Mouse (Mus musculus): ENCODE measurements around the gene Vps45.

The Vps45 gene

GRCm38 (mm10) chr3:96058231-96058896 is at the start of gene Vps45:
Gene Vps45 (minus strand): TSS chr3:96058466.
- CTCF ChIA-PET: interaction anchor here (0.6 to 1.2 kb wide), 2 partner anchors 94 to 95 kb away, joined by 3 read pairs; no protein-coding TSS in a partner anchor

- CTCF ChIA-PET: interaction anchor here (1.2 kb wide), 1 partner anchor 10 kb away, joined by 4 read pairs; no protein-coding TSS in a partner anchor
Measured at GRCm38 (mm10) chr3:96106151-96106550, 47.9 kb upstream of the Vps45 start.

GRCm38 (mm10) chr3:96105232-96105747 is 47.0 kb upstream of the Vps45 start:
- CTCF ChIA-PET: interaction anchor here (0.8 to 1.2 kb wide), 2 partner anchors 10 to 43 kb away, joined by 3 to 4 read pairs; no protein-coding TSS in a partner anchor

- CTCF ChIA-PET: interaction anchor here (0.8 to 1.1 kb wide), 2 partner anchors 44 to 143 kb away, joined by 3 read pairs; no protein-coding TSS in a partner anchor
Measured at GRCm38 (mm10) chr3:96104261-96105065, 46.2 kb upstream of the Vps45 start, which contains the start of gene Otud7b. Gene Otud7b (plus strand): TSS chr3:96104527.

- CTCF ChIA-PET: interaction anchor here (1.1 kb wide), 1 partner anchor 143 kb away, joined by 3 read pairs; no protein-coding TSS in a partner anchor
Measured at GRCm38 (mm10) chr3:96103901-96104260, 45.6 kb upstream of the Vps45 start.

- CTCF ChIA-PET: interaction anchor here (0.8 kb wide), 1 partner anchor 213 kb away, joined by 3 read pairs; no protein-coding TSS in a partner anchor
Measured at GRCm38 (mm10) chr3:96102100-96102872, 44.0 kb upstream of the Vps45 start.

- CTCF ChIA-PET: no interaction called here
Measured at GRCm38 (mm10) chr3:96098616-96099267, 40.5 kb upstream of the Vps45 start.

- CTCF ChIA-PET: no interaction called here
Measured at GRCm38 (mm10) chr3:96098168-96098567, 39.9 kb upstream of the Vps45 start.

GRCm38 (mm10) chr3:96094203-96094602 is 35.9 kb upstream of the Vps45 start:
- CTCF ChIA-PET: no interaction called here

GRCm38 (mm10) chr3:96093509-96093908 is 35.2 kb upstream of the Vps45 start:
- CTCF ChIA-PET: no interaction called here

- CTCF ChIA-PET: no interaction called here
Measured at GRCm38 (mm10) chr3:96091966-96092365, 33.7 kb upstream of the Vps45 start.

GRCm38 (mm10) chr3:96091146-96091545 is 32.9 kb upstream of the Vps45 start:
- CTCF ChIA-PET: interaction anchor here (2.5 kb wide), 1 partner anchor 56 kb away, joined by 12 read pairs; no protein-coding TSS in a partner anchor

- CTCF ChIA-PET: interaction anchor here (0.5 to 2.5 kb wide), 4 partner anchors 58 to 590 kb away, joined by 3 to 12 read pairs (median 3); no protein-coding TSS in a partner anchor
Measured at GRCm38 (mm10) chr3:96089882-96090489, 31.7 kb upstream of the Vps45 start.

GRCm38 (mm10) chr3:96087801-96088200 is 29.5 kb upstream of the Vps45 start:
- CTCF ChIA-PET: interaction anchor here (0.7 kb wide), 1 partner anchor 65 kb away, joined by 15 read pairs; no protein-coding TSS in a partner anchor

GRCm38 (mm10) chr3:96087219-96087618 is 29.0 kb upstream of the Vps45 start:
- CTCF ChIA-PET: interaction anchor here (0.7 kb wide), 1 partner anchor 64 kb away, joined by 15 read pairs; no protein-coding TSS in a partner anchor

GRCm38 (mm10) chr3:96084146-96084755 is 26.0 kb upstream of the Vps45 start:
- CTCF ChIA-PET: no interaction called here

- CTCF ChIA-PET: interaction anchor here (0.9 kb wide), 1 partner anchor 17 kb away, joined by 3 read pairs; no protein-coding TSS in a partner anchor
Measured at GRCm38 (mm10) chr3:96082714-96083508, 24.6 kb upstream of the Vps45 start.

- CTCF ChIA-PET: no interaction called here
Measured at GRCm38 (mm10) chr3:96082100-96082499, 23.8 kb upstream of the Vps45 start.

- CTCF ChIA-PET: no interaction called here
Measured at GRCm38 (mm10) chr3:96081650-96082049, 23.4 kb upstream of the Vps45 start.
